Mouse (Mus musculus): ENCODE results near the gene Tars.

Tars gene

GRCm38 (mm10) chr15:11399356-11400067, at the start of gene Tars:
TSS of gene Tars (minus strand) at chr15:11399665.
- DNase-seq (ENCODE audit: low read depth): peak; percentile 99

GRCm38 (mm10) chr15:11437361-11437760, 37.9 kb upstream of the Tars start:
- no peak for DNase-seq (ENCODE audit: low read depth)

GRCm38 (mm10) chr15:11436709-11437280, 37.3 kb upstream of the Tars start:
- DNase-seq (ENCODE audit: low read depth): no peak

- no peak for DNase-seq (ENCODE audit: low read depth)
Measured at GRCm38 (mm10) chr15:11426899-11427298, 27.4 kb upstream of the Tars start.

GRCm38 (mm10) chr15:11413484-11413883, 14.0 kb upstream of the Tars start:
- no peak for DNase-seq (ENCODE audit: low read depth)

- no peak for DNase-seq (ENCODE audit: low read depth)
Measured at GRCm38 (mm10) chr15:11412542-11412941, 13.1 kb upstream of the Tars start.

- no peak for DNase-seq (ENCODE audit: low read depth)
Measured at GRCm38 (mm10) chr15:11411846-11412245, 12.4 kb upstream of the Tars start.

- peak; percentile 43 for DNase-seq (ENCODE audit: low read depth)
Measured at GRCm38 (mm10) chr15:11408155-11408826, 8.8 kb upstream of the Tars start.

GRCm38 (mm10) chr15:11407381-11407780, 7.9 kb upstream of the Tars start:
- no peak for DNase-seq (ENCODE audit: low read depth)

GRCm38 (mm10) chr15:11406769-11407168, 7.3 kb upstream of the Tars start:
- no peak for DNase-seq (ENCODE audit: low read depth)

- no peak for DNase-seq (ENCODE audit: low read depth)
Measured at GRCm38 (mm10) chr15:11398676-11399350, 652 bp downstream of the Tars start.

GRCm38 (mm10) chr15:11396421-11396820, 3.0 kb downstream of the Tars start:
- DNase-seq (ENCODE audit: low read depth): no peak

- no peak for DNase-seq (ENCODE audit: low read depth)
Measured at GRCm38 (mm10) chr15:11392903-11393302, 6.6 kb downstream of the Tars start.

- DNase-seq (ENCODE audit: low read depth): no peak
Measured at GRCm38 (mm10) chr15:11383796-11384195, 15.7 kb downstream of the Tars start.

- no peak for DNase-seq (ENCODE audit: low read depth)
Measured at GRCm38 (mm10) chr15:11382585-11382984, 16.9 kb downstream of the Tars start.

GRCm38 (mm10) chr15:11380616-11381015, 18.8 kb downstream of the Tars start:
- no peak for DNase-seq (ENCODE audit: low read depth)

- no peak for DNase-seq (ENCODE audit: low read depth)
Measured at GRCm38 (mm10) chr15:11380087-11380530, 19.4 kb downstream of the Tars start.

GRCm38 (mm10) chr15:11379431-11380086, 19.9 kb downstream of the Tars start:
- DNase-seq (ENCODE audit: low read depth): no peak

GRCm38 (mm10) chr15:11370477-11371085, 28.9 kb downstream of the Tars start:
- no peak for DNase-seq (ENCODE audit: low read depth)

GRCm38 (mm10) chr15:11369572-11369971, 29.9 kb downstream of the Tars start:
- no peak for DNase-seq (ENCODE audit: low read depth)

GRCm38 (mm10) chr15:11364795-11365194, 34.7 kb downstream of the Tars start:
- DNase-seq (ENCODE audit: low read depth): no peak

- DNase-seq (ENCODE audit: low read depth): no peak
Measured at GRCm38 (mm10) chr15:11364112-11364511, 35.4 kb downstream of the Tars start.
